8 mouse cellular contexts compared by ENCODE assay signal in the genomic region with DNA sequence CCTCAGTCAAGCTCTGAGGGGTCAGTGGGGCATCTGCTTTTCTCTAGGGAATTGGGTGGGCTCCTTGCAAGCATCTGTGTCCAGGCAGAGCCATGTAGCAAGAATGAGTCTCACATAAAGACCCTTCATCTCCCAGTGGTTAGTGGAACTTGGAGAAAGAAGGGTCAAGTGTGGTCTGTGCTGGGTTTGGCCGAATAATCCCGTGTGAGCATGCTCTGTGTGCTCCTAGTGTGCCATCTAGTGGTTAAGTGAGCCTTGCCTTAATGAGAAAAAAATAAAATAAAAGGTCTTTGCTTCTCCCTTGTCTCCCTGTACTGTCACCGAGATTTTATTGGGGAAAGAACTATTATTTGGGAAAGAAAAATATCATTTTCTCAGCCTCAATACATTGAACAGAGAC. TPM values are rescaled to one million over a fixed set of nuclear protein-coding genes. Genes with fewer than 3 reads are reported as not detected.
DNase-seq lines count a peak whose midpoint lies in the region; ATAC-seq lines count a peak whose summit lies in the region.

No protein-coding gene starts in this region.

- 35% methylated on average over 3 of the region's 3 CpGs for WGBS in midbrain, embryonic 11.5 days
- WGBS in midbrain, embryonic 16.5 days, result 18% methylated on average over 3 of the region's 3 CpGs

- H3K4me1 ChIP-seq in midbrain, embryonic 11.5 days (ENCODE audit: control insufficient read depth, insufficient read depth, low read length), result no peaks in the 10 kb centered on the region; the same call in 1 of the 2 replicates
- H3K4me1 ChIP-seq in midbrain, embryonic 16.5 days (ENCODE audit: control insufficient read depth, insufficient read depth, low read length), result no peaks in the 10 kb centered on the region

- 0 out of 2 replicates have a peak, but pooled peaks have one; percentile 33 for ATAC-seq in midbrain, embryonic 11.5 days (ENCODE audit: low FRiP score)
- no peak for ATAC-seq in midbrain, embryonic 16.5 days
- ATAC-seq in hematopoietic stem cell, adult 5-6 weeks (replicated peaks in 1 of 2; ENCODE audit: insufficient read depth in 1 of 2, low FRiP score in 2 of 2, low TSS enrichment in 1 of 2, low read depth in 1 of 2, poor library complexity in 2 of 2, severe bottlenecking in 2 of 2), result peak; percentile 61 to 80; a peak in 3 of 4 replicates

- no peak overlapping the region for H3K27ac ChIP-seq in midbrain, embryonic 11.5 days (ENCODE audit: low read depth, low read length)
- no peak overlapping the region for H3K27ac ChIP-seq in midbrain, embryonic 16.5 days (ENCODE audit: low read length)

- H3K9me3 ChIP-seq in midbrain, embryonic 11.5 days (ENCODE audit: control insufficient read depth, low read length), result no peaks in the 10 kb centered on the region
- no peaks in the 10 kb centered on the region for H3K9me3 ChIP-seq in midbrain, embryonic 16.5 days (replicated peaks; ENCODE audit: control insufficient read depth, low read length, poor library complexity, severe bottlenecking)

- no peaks in the 10 kb centered on the region for H3K27me3 ChIP-seq in midbrain, embryonic 11.5 days (ENCODE audit: control insufficient read depth, insufficient read depth, low read length)
- no peaks in the 10 kb centered on the region for H3K27me3 ChIP-seq in midbrain, embryonic 16.5 days (ENCODE audit: control insufficient read depth, insufficient read depth, low read depth, low read length)

- H3K4me3 ChIP-seq in midbrain, embryonic 11.5 days (ENCODE audit: low read depth, low read length), result no peak overlapping the region
- no peak overlapping the region for H3K4me3 ChIP-seq in midbrain, embryonic 16.5 days (ENCODE audit: low read depth, low read length)

- H3K36me3 ChIP-seq in midbrain, embryonic 11.5 days (ENCODE audit: control insufficient read depth, insufficient read depth, low read length), result no peaks in the 10 kb centered on the region
- no peaks in the 10 kb centered on the region for H3K36me3 ChIP-seq in midbrain, embryonic 16.5 days (ENCODE audit: control insufficient read depth, insufficient read depth, low read length)

- DNase-seq in midbrain, embryonic 11.5 days (ENCODE audit: low spot score, missing footprints), result no peak
- DNase-seq in Muller cell, postnatal 12 days (ENCODE audit: inconsistent ontology term), result peak; percentile 33
- peak; percentile 39 for DNase-seq in cerebellum, adult 9-10 months
- DNase-seq in lung, postnatal 14 days, result peak; percentile 55
- no peak for DNase-seq in layer of hippocampus, adult 9-10 months (ENCODE audit: low spot score)
- no peak for DNase-seq in layer of hippocampus, adult 9-11 months

- no peak overlapping the region for H3K4me2 ChIP-seq in midbrain, embryonic 11.5 days
- H3K4me2 ChIP-seq in midbrain, embryonic 16.5 days (ENCODE audit: low read length), result no peak overlapping the region

- no peak overlapping the region for H3K9ac ChIP-seq in midbrain, embryonic 11.5 days (ENCODE audit: low read length)
- H3K9ac ChIP-seq in midbrain, embryonic 16.5 days (ENCODE audit: low read depth, low read length), result no peak overlapping the region

RNA-seq across cellular contexts. Expression of a gene that starts 34.9 kb away (rescaled TPM):
- 0.77 and 1.2 TPM in 2 replicates for polyA plus RNA-seq in midbrain, embryonic 11.5 days (2014; fragmentation: Nextera tagmentation; extraction: Ambion mirVana)
- polyA plus RNA-seq in midbrain, embryonic 16.5 days (2015; fragmentation: Nextera tagmentation; extraction: Ambion mirVana), result 1.5 and 2.0 TPM in 2 replicates
- 1.0 TPM in 1 of 2 replicates, not detected in the other for total RNA-seq in hematopoietic stem cell, adult 5-6 weeks (2017)

Comparison
In these comparisons a context has a peak if more than half of its experiments do, and no peak if none do; other contexts are left out.
1. DNase-seq: peak in Muller cell, postnatal 12 days (single experiment), cerebellum, adult 9-10 months (single experiment) and lung, postnatal 14 days (single experiment); none in midbrain, embryonic 11.5 days (single experiment), layer of hippocampus, adult 9-10 months (single experiment) and layer of hippocampus, adult 9-11 months (single experiment).